Mouse (Mus musculus) hindbrain, postnatal 0 days (tissue): ENCODE results near the gene Nudt2. TPM values are rescaled to one million over a fixed set of nuclear protein-coding genes. Genes with fewer than 3 reads are reported as not detected.

Experiments
- ATAC-seq: fragments of 200-750 bp; cut with Nextera tagmentation; 2 replicates; pipeline ENCODE4 v1.8.0; 2017; ENCODE audit warnings: mild to moderate bottlenecking, moderate TSS enrichment, moderate library complexity
- DNase-seq: peaks from one replicate; pipeline ENCODE4 v3.0.0-alpha.2; 2015; ENCODE audit warnings: low spot score
- H3K27ac ChIP-seq: fragments of 300-500 bp; sonication (generic); 2 replicates; pipeline ENCODE4 v1.5.1; 2014; ENCODE audit warnings: mild to moderate bottlenecking
- H3K27me3 ChIP-seq: fragments of 300-500 bp; sonication (generic); 2 replicates; pipeline ENCODE4 v1.6.1; 2014; ENCODE audit warnings: low read length, mixed read lengths; ENCODE audit not compliant: insufficient read depth
- H3K36me3 ChIP-seq: fragments of 300-500 bp; sonication (generic); 2 replicates; pipeline ENCODE4 v1.6.1; 2014; ENCODE audit warnings: low read length, mixed read lengths; ENCODE audit not compliant: insufficient read depth
- H3K4me1 ChIP-seq: fragments of 300-500 bp; sonication (generic); 2 replicates; pipeline ENCODE4 v1.6.1; 2014; ENCODE audit warnings: antibody characterized with exemption, low read length, mixed read lengths; ENCODE audit not compliant: insufficient read depth
- H3K4me2 ChIP-seq: fragments of 300-500 bp; sonication (generic); 2 replicates; pipeline ENCODE4 v1.6.1; 2014; ENCODE audit warnings: low read depth, mild to moderate bottlenecking, low read length, moderate library complexity, mixed read lengths
- H3K4me3 ChIP-seq: fragments of 300-500 bp; sonication (generic); 2 replicates; pipeline ENCODE4 v1.5.1; 2014; ENCODE audit warnings: low read length
- H3K9ac ChIP-seq: fragments of 300-500 bp; sonication (generic); replicated peaks from 2 replicates; pipeline ENCODE4 v1.6.1; 2014; ENCODE audit warnings: mild to moderate bottlenecking, low read length, moderate library complexity, mixed read lengths
- H3K9me3 ChIP-seq: fragments of 300-500 bp; sonication (generic); 2 replicates; pipeline ENCODE4 v1.6.1; 2016; ENCODE audit warnings: low read length, mixed read lengths
- CTCF ChIP-seq: IDR thresholded peaks from 2 replicates; pipeline ENCODE4 v1.5.1; 2016; ENCODE audit warnings: antibody characterized with exemption, control low read depth, low read depth
- WGBS: fragments of 180-500 bp; shearing (Covaris S2); extraction: QIAGEN DNeasy Blood & Tissue Kit; methylation state at CpG from one replicate; pipeline ENCODE4 v1.1.7; 2014; 5-methylcytosine and 5-hydroxymethylcytosine counted together
- polyA plus RNA-seq: library from polyadenylated mRNA; unstranded; fragments of >200 nt; fragmentation: Nextera tagmentation; extraction: Ambion mirVana; gene quantifications from 2 replicates; pipeline ENCODE4 v1.2.1, GENCODE M21; 2015
- total RNA-seq: library from RNA; depleted of rRNA; stranded (reverse); fragments of >200 nt; gene quantifications from 2 replicates; pipeline ENCODE4 v1.2.3, GENCODE M21; 2014

The Nudt2 gene
- total and polyA plus RNA-seq, 2 experiments from 2014 or later: 29.2 to 71.6 TPM

- H3K36me3 ChIP-seq: no peaks in the 10 kb centered on the region
- H3K4me1 ChIP-seq: peaks cover 8% of the 10 kb centered on the region; the same call in 1 of the 2 replicates
- H3K9ac ChIP-seq: no peak overlapping the region
- TF ChIP-seq CTCF: no peak
- no peak overlapping the region for H3K4me2 ChIP-seq
- H3K9me3 ChIP-seq: no peaks in the 10 kb centered on the region
- no peak overlapping the region for H3K27ac ChIP-seq
- H3K4me3 ChIP-seq: no peak overlapping the region
- ATAC-seq (no peak), DNase-seq (no peak)
- 73% methylated on average over 3 of the region's 3 CpGs for WGBS
- peaks cover 7% of the 10 kb centered on the region; the same call in 1 of the 2 replicates for H3K27me3 ChIP-seq
Measured at GRCm38 (mm10) chr4:41493464-41494116, 28.6 kb downstream of the Nudt2 start.

GRCm38 (mm10) chr4:41494378-41494777 is 29.4 kb downstream of the Nudt2 start:
- Histone ChIP-seq H3K4me1 (peaks cover 11% of the 10 kb centered on the region; the same call in 1 of the 2 replicates), H3K4me2 (no peak overlapping the region), H3K27ac (no peak overlapping the region), H3K27me3 (peaks cover 8% of the 10 kb centered on the region; the same call in 1 of the 2 replicates), H3K9me3 (no peaks in the 10 kb centered on the region), H3K36me3 (no peaks in the 10 kb centered on the region), H3K9ac (no peak overlapping the region), H3K4me3 (no peak overlapping the region)
- ATAC-seq (no peak), DNase-seq (no peak)
- 44% methylated on average over 3 of the region's 3 CpGs for whole genome bisulfite sequencing
- no peak for TF ChIP-seq CTCF

- H3K9ac ChIP-seq: no peak overlapping the region
- no peaks in the 10 kb centered on the region for H3K36me3 ChIP-seq
- DNase-seq (no peak), ATAC-seq (no peak)
- H3K4me2 ChIP-seq: no peak overlapping the region
- no peak for TF ChIP-seq CTCF
- H3K9me3 ChIP-seq: no peaks in the 10 kb centered on the region
- no peak overlapping the region for H3K4me3 ChIP-seq
- 70% methylated on average over 4 of the region's 4 CpGs for WGBS
- peak overlapping the region; percentile 55 for H3K27ac ChIP-seq
- H3K4me1 ChIP-seq: peaks cover 11% of the 10 kb centered on the region; the same call in 1 of the 2 replicates
- peaks cover 8% of the 10 kb centered on the region; the same call in 1 of the 2 replicates for H3K27me3 ChIP-seq
Measured at GRCm38 (mm10) chr4:41495076-41495475, 30.1 kb downstream of the Nudt2 start.

- WGBS: 38% methylated on average over 11 of the region's 11 CpGs
- TF ChIP-seq CTCF: no peak
- Histone ChIP-seq H3K9ac (no peak overlapping the region), H3K27ac (no peak overlapping the region), H3K4me3 (no peak overlapping the region), H3K36me3 (no peaks in the 10 kb centered on the region), H3K9me3 (no peaks in the 10 kb centered on the region), H3K27me3 (peaks cover 8% of the 10 kb centered on the region; the same call in 1 of the 2 replicates), H3K4me1 (peaks cover 11% of the 10 kb centered on the region; the same call in 1 of the 2 replicates), H3K4me2 (no peak overlapping the region)
- ATAC-seq: peak; percentile 75
- peak; percentile 85 for DNase-seq
Measured at GRCm38 (mm10) chr4:41495850-41496249, 30.9 kb downstream of the Nudt2 start.

GRCm38 (mm10) chr4:41497046-41497445 is 32.1 kb downstream of the Nudt2 start:
- no peak for TF ChIP-seq CTCF
- H3K9me3 ChIP-seq: no peaks in the 10 kb centered on the region
- H3K4me1 ChIP-seq: peaks cover 11% of the 10 kb centered on the region; the same call in 1 of the 2 replicates
- H3K27me3 ChIP-seq: peaks cover 8% of the 10 kb centered on the region; the same call in 1 of the 2 replicates
- H3K27ac ChIP-seq: no peak overlapping the region
- 0 out of 2 replicates have a peak overlapping the region, but pooled peaks have one; percentile 35 for H3K9ac ChIP-seq
- 49% methylated on average over 5 of the region's 5 CpGs for WGBS
- ATAC-seq: no peak
- H3K36me3 ChIP-seq: no peaks in the 10 kb centered on the region
- DNase-seq: no peak
- H3K4me2 ChIP-seq: peak overlapping the region; percentile 41
- H3K4me3 ChIP-seq: no peak overlapping the region

- Histone ChIP-seq H3K9ac (peak overlapping the region; percentile 35), H3K27me3 (peaks cover 8% of the 10 kb centered on the region; the same call in 1 of the 2 replicates), H3K4me3 (peak overlapping the region; percentile 18), H3K9me3 (no peaks in the 10 kb centered on the region), H3K36me3 (no peaks in the 10 kb centered on the region), H3K4me1 (peaks cover 14% of the 10 kb centered on the region), H3K27ac (no peak overlapping the region; the same call in 1 of the 2 replicates), H3K4me2 (peak overlapping the region; percentile 41)
- 9% methylated on average over 34 of the region's 34 CpGs for WGBS
- peak; percentile 60 for TF ChIP-seq CTCF
- DNase-seq (peak; percentile 65), ATAC-seq (peak; percentile 25; the same call in 1 of the 2 replicates)
Measured at GRCm38 (mm10) chr4:41497579-41497978, 32.6 kb downstream of the Nudt2 start.
